Mouse (Mus musculus): ENCODE measurements at regions not wholly inside any gene's neighbourhood (a gene's known extent, or its start where the extent isn't known, plus 50 kb on each side); places are given as distances from the start of the nearest gene placed in this dataset.

GRCm38 (mm10) chr9:94341531-94341930 is 196.3 kb downstream of the 1190002N15Rik start:
- Histone ChIP-seq H3K27ac (ENCODE audit: control insufficient read depth, insufficient read depth, low read length) (no peak overlapping the region), H3K36me3 (ENCODE audit: control insufficient read depth, insufficient read depth, low read length) (no peaks in the 10 kb centered on the region), H3K4me3 (ENCODE audit: control insufficient read depth, insufficient read depth, low read length) (no peak overlapping the region), H3K27me3 (ENCODE audit: control insufficient read depth, insufficient read depth, low read length) (no peaks in the 10 kb centered on the region), H3K4me1 (replicated peaks; ENCODE audit: control insufficient read depth, insufficient read depth, low read length) (no peaks in the 10 kb centered on the region)
- no peak for DNase-seq
- WGBS, result 99% methylated on average over 2 of the region's 2 CpGs
- TF ChIP-seq POLR2A (IDR thresholded peaks at IDR 0.05; ENCODE audit: control insufficient read depth, extremely low read depth, insufficient read depth, low read length, poor library complexity) (no peak), CTCF (IDR thresholded peaks at IDR 0.05; ENCODE audit: borderline replicate concordance, control insufficient read depth, extremely low read depth, insufficient read depth, low read length, poor library complexity) (no peak)

- DNase-seq, result no peak
- H3K4me1 ChIP-seq (replicated peaks; ENCODE audit: control insufficient read depth, insufficient read depth, low read length), result no peaks in the 10 kb centered on the region
- H3K4me3 ChIP-seq (ENCODE audit: control insufficient read depth, insufficient read depth, low read length), result no peak overlapping the region
- H3K36me3 ChIP-seq (ENCODE audit: control insufficient read depth, insufficient read depth, low read length), result no peaks in the 10 kb centered on the region
- no peak overlapping the region for H3K27ac ChIP-seq (ENCODE audit: control insufficient read depth, insufficient read depth, low read length)
- no peaks in the 10 kb centered on the region for H3K27me3 ChIP-seq (ENCODE audit: control insufficient read depth, insufficient read depth, low read length)
- no peak for TF ChIP-seq POLR2A (IDR thresholded peaks at IDR 0.05; ENCODE audit: control insufficient read depth, extremely low read depth, insufficient read depth, low read length, poor library complexity)
- no peak for TF ChIP-seq CTCF (IDR thresholded peaks at IDR 0.05; ENCODE audit: borderline replicate concordance, control insufficient read depth, extremely low read depth, insufficient read depth, low read length, poor library complexity)
- WGBS, result 82% methylated on average over 5 of the region's 5 CpGs
Measured at GRCm38 (mm10) chr9:94333450-94333849, 204.4 kb downstream of the 1190002N15Rik start.

- WGBS, result 78% methylated on average over 3 of the region's 3 CpGs
- no peaks in the 10 kb centered on the region for H3K27me3 ChIP-seq (ENCODE audit: control insufficient read depth, insufficient read depth, low read length)
- no peak overlapping the region for H3K27ac ChIP-seq (ENCODE audit: control insufficient read depth, insufficient read depth, low read length)
- no peak overlapping the region for H3K4me3 ChIP-seq (ENCODE audit: control insufficient read depth, insufficient read depth, low read length)
- no peak for DNase-seq
- TF ChIP-seq POLR2A (IDR thresholded peaks at IDR 0.05; ENCODE audit: control insufficient read depth, extremely low read depth, insufficient read depth, low read length, poor library complexity) (no peak), CTCF (IDR thresholded peaks at IDR 0.05; ENCODE audit: borderline replicate concordance, control insufficient read depth, extremely low read depth, insufficient read depth, low read length, poor library complexity) (no peak)
- no peaks in the 10 kb centered on the region for H3K4me1 ChIP-seq (replicated peaks; ENCODE audit: control insufficient read depth, insufficient read depth, low read length)
- no peaks in the 10 kb centered on the region for H3K36me3 ChIP-seq (ENCODE audit: control insufficient read depth, insufficient read depth, low read length)
Measured at GRCm38 (mm10) chr9:94323011-94323410, 214.9 kb downstream of the 1190002N15Rik start.

GRCm38 (mm10) chr9:94302575-94302974 is 235.3 kb downstream of the 1190002N15Rik start:
- no peak overlapping the region for H3K27ac ChIP-seq (ENCODE audit: control insufficient read depth, insufficient read depth, low read length)
- DNase-seq, result no peak
- H3K4me1 ChIP-seq (replicated peaks; ENCODE audit: control insufficient read depth, insufficient read depth, low read length), result no peaks in the 10 kb centered on the region
- no peaks in the 10 kb centered on the region for H3K27me3 ChIP-seq (ENCODE audit: control insufficient read depth, insufficient read depth, low read length)
- whole genome bisulfite sequencing, result 65% methylated on average over 3 of the region's 3 CpGs
- no peak for TF ChIP-seq CTCF (IDR thresholded peaks at IDR 0.05; ENCODE audit: borderline replicate concordance, control insufficient read depth, extremely low read depth, insufficient read depth, low read length, poor library complexity)
- TF ChIP-seq POLR2A (IDR thresholded peaks at IDR 0.05; ENCODE audit: control insufficient read depth, extremely low read depth, insufficient read depth, low read length, poor library complexity), result no peak
- H3K4me3 ChIP-seq (ENCODE audit: control insufficient read depth, insufficient read depth, low read length), result no peak overlapping the region
- H3K36me3 ChIP-seq (ENCODE audit: control insufficient read depth, insufficient read depth, low read length), result no peaks in the 10 kb centered on the region

- H3K4me1 ChIP-seq (replicated peaks; ENCODE audit: control insufficient read depth, insufficient read depth, low read length), result no peaks in the 10 kb centered on the region
- H3K4me3 ChIP-seq (ENCODE audit: control insufficient read depth, insufficient read depth, low read length), result no peak overlapping the region
- H3K36me3 ChIP-seq (ENCODE audit: control insufficient read depth, insufficient read depth, low read length), result no peaks in the 10 kb centered on the region
- no peak for DNase-seq
- TF ChIP-seq POLR2A (IDR thresholded peaks at IDR 0.05; ENCODE audit: control insufficient read depth, extremely low read depth, insufficient read depth, low read length, poor library complexity), result no peak
- TF ChIP-seq CTCF (IDR thresholded peaks at IDR 0.05; ENCODE audit: borderline replicate concordance, control insufficient read depth, extremely low read depth, insufficient read depth, low read length, poor library complexity), result no peak
- H3K27ac ChIP-seq (ENCODE audit: control insufficient read depth, insufficient read depth, low read length), result no peak overlapping the region
- 95% methylated on average over 1 of the region's 1 CpGs for WGBS
- H3K27me3 ChIP-seq (ENCODE audit: control insufficient read depth, insufficient read depth, low read length), result no peaks in the 10 kb centered on the region
Measured at GRCm38 (mm10) chr9:94301896-94302295, 236.0 kb downstream of the 1190002N15Rik start.

GRCm38 (mm10) chr9:94295431-94295830 is 242.4 kb downstream of the 1190002N15Rik start:
- WGBS, result 86% methylated on average over 6 of the region's 6 CpGs
- TF ChIP-seq POLR2A (IDR thresholded peaks at IDR 0.05; ENCODE audit: control insufficient read depth, extremely low read depth, insufficient read depth, low read length, poor library complexity), result no peak
- no peak for TF ChIP-seq CTCF (IDR thresholded peaks at IDR 0.05; ENCODE audit: borderline replicate concordance, control insufficient read depth, extremely low read depth, insufficient read depth, low read length, poor library complexity)
- DNase-seq, result no peak
- H3K4me1 ChIP-seq (replicated peaks; ENCODE audit: control insufficient read depth, insufficient read depth, low read length), result no peaks in the 10 kb centered on the region
- H3K27ac ChIP-seq (ENCODE audit: control insufficient read depth, insufficient read depth, low read length), result no peak overlapping the region
- H3K27me3 ChIP-seq (ENCODE audit: control insufficient read depth, insufficient read depth, low read length), result no peaks in the 10 kb centered on the region
- H3K36me3 ChIP-seq (ENCODE audit: control insufficient read depth, insufficient read depth, low read length), result no peaks in the 10 kb centered on the region
- H3K4me3 ChIP-seq (ENCODE audit: control insufficient read depth, insufficient read depth, low read length), result no peak overlapping the region

DNA sequence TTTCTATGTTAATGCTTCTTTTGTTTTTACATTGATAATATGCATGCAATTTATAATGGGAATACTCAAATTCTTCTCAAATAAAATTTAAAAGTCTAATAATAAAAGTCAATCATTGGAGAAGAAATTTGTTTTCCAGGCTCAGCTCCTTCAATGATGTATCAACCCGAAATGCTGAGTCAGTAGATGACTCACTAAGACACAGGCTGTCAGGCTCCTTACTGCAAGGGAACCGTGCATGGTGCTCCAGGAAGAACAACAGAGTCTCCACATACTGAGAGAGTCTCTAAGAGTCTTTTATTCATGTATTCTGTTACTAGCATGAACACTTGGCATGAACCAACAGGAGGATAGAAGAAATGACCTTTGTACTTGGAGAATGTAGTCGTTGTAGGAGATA is 245.7 kb downstream of the 1190002N15Rik start:
- H3K27me3 ChIP-seq (ENCODE audit: control insufficient read depth, insufficient read depth, low read length), result no peaks in the 10 kb centered on the region
- 71% methylated on average over 3 of the region's 3 CpGs for WGBS

More for the DNA sequence above, 245.7 kb downstream of the 1190002N15Rik start:
- no peaks in the 10 kb centered on the region for H3K4me1 ChIP-seq (replicated peaks; ENCODE audit: control insufficient read depth, insufficient read depth, low read length)
- no peak overlapping the region for H3K4me3 ChIP-seq (ENCODE audit: control insufficient read depth, insufficient read depth, low read length)
- no peak for TF ChIP-seq CTCF (IDR thresholded peaks at IDR 0.05; ENCODE audit: borderline replicate concordance, control insufficient read depth, extremely low read depth, insufficient read depth, low read length, poor library complexity)
- no peak for TF ChIP-seq POLR2A (IDR thresholded peaks at IDR 0.05; ENCODE audit: control insufficient read depth, extremely low read depth, insufficient read depth, low read length, poor library complexity)
- H3K27ac ChIP-seq (ENCODE audit: control insufficient read depth, insufficient read depth, low read length), result no peak overlapping the region
- H3K36me3 ChIP-seq (ENCODE audit: control insufficient read depth, insufficient read depth, low read length), result no peaks in the 10 kb centered on the region
- no peak for DNase-seq

Data from thymus, adult 2 months (tissue).